Mouse (Mus musculus) embryo, embryonic 11 days (tissue): Measurements from ENCODE around the gene Impg2.

Experiments used
- DNase-seq: peaks from one replicate; pipeline ENCODE4 v3.0.0-alpha.2; 2015

Impg2 gene

GRCm38 (mm10) chr16:56304167-56304566, 100.1 kb downstream of the Impg2 start:
- DNase-seq, result no peak

GRCm38 (mm10) chr16:56307575-56307974, 103.5 kb downstream of the Impg2 start:
- DNase-seq, result no peak

- DNase-seq, result no peak
Observed at GRCm38 (mm10) chr16:56311291-56311690, 107.2 kb downstream of the Impg2 start.
